Mouse (Mus musculus) limb, embryonic 12.5 days (tissue): ENCODE data around the gene Cdk4. TPM values are rescaled to one million over a fixed set of nuclear protein-coding genes. Genes with fewer than 3 reads are reported as not detected.
"Not testable (repeated sequence)": the region's sequence is repeated elsewhere in the genome, so short reads cannot be mapped to it uniquely, and the experiment has no call there.

Experiments used
- ATAC-seq: fragments of 200-750 bp; cut with Nextera tagmentation; 2 replicates; pipeline ENCODE4 v1.8.0; 2017; ENCODE audit warnings: low read depth, moderate TSS enrichment; ENCODE audit not compliant: insufficient number of reproducible peaks, insufficient read depth, low FRiP score, low TSS enrichment
- H3K27ac ChIP-seq: fragments of 300-500 bp; sonication (generic); 2 replicates; pipeline ENCODE4 v1.5.1; 2016; ENCODE audit warnings: mild to moderate bottlenecking, moderate library complexity
- H3K27me3 ChIP-seq: fragments of 300-500 bp; sonication (generic); 2 replicates; pipeline ENCODE4 v1.6.1; 2016; ENCODE audit warnings: mild to moderate bottlenecking, moderate library complexity
- H3K36me3 ChIP-seq: fragments of 300-500 bp; sonication (generic); 2 replicates; pipeline ENCODE4 v1.6.1; 2016; ENCODE audit warnings: mild to moderate bottlenecking, moderate library complexity
- H3K4me1 ChIP-seq: fragments of 300-500 bp; sonication (generic); replicated peaks from 2 replicates; pipeline ENCODE4 v1.6.1; 2016
- H3K4me2 ChIP-seq: fragments of 300-500 bp; sonication (generic); 2 replicates; pipeline ENCODE4 v1.6.1; 2016; ENCODE audit warnings: mild to moderate bottlenecking, moderate library complexity
- H3K4me3 ChIP-seq: fragments of 300-500 bp; sonication (generic); replicated peaks from 2 replicates; pipeline ENCODE4 v1.5.1; 2016; ENCODE audit warnings: mild to moderate bottlenecking
- H3K9ac ChIP-seq: fragments of 300-500 bp; sonication (generic); replicated peaks from 2 replicates; pipeline ENCODE4 v1.6.1; 2016; ENCODE audit warnings: mild to moderate bottlenecking, moderate library complexity
- H3K9me3 ChIP-seq: fragments of 300-500 bp; sonication (generic); 2 replicates; pipeline ENCODE4 v1.6.1; 2016; ENCODE audit warnings: mild to moderate bottlenecking, moderate library complexity
- WGBS: fragments of 180-500 bp; shearing (Covaris S2); methylation state at CpG from one replicate; pipeline ENCODE4 v1.1.7; 2016; 5-methylcytosine and 5-hydroxymethylcytosine counted together
- polyA plus RNA-seq: library from polyadenylated mRNA; unstranded; fragments of >200 nt; fragmentation: Nextera tagmentation; extraction: Ambion mirVana; gene quantifications from 2 replicates; pipeline ENCODE4 v1.2.1, GENCODE M21; 2016

The Cdk4 gene
- polyA plus RNA-seq, 1 experiment from 2014 or later = 2,376 TPM

- Histone ChIP-seq H3K4me1 (peaks cover 35% of the 10 kb centered on the region), H3K36me3 (peaks cover 44% of the 10 kb centered on the region), H3K27ac (no peak overlapping the region), H3K9ac (no peak overlapping the region), H3K27me3 (peaks cover 2% of the 10 kb centered on the region), H3K4me2 (no peak overlapping the region), H3K9me3 (no peaks in the 10 kb centered on the region), H3K4me3 (no peak overlapping the region; the same call in 1 of the 2 replicates)
- ATAC-seq = no peak
- 92% methylated on average over 14 of the region's 14 CpGs for WGBS
These were observed 3.2 kb downstream of the Cdk4 start for GRCm38 (mm10) chr10:127066519-127067018.

GRCm38 (mm10) chr10:127068360-127069038 lies 5.2 kb downstream of the Cdk4 start:
- no peak for ATAC-seq
- 80% methylated on average over 9 of the region's 9 CpGs for WGBS

DNA sequence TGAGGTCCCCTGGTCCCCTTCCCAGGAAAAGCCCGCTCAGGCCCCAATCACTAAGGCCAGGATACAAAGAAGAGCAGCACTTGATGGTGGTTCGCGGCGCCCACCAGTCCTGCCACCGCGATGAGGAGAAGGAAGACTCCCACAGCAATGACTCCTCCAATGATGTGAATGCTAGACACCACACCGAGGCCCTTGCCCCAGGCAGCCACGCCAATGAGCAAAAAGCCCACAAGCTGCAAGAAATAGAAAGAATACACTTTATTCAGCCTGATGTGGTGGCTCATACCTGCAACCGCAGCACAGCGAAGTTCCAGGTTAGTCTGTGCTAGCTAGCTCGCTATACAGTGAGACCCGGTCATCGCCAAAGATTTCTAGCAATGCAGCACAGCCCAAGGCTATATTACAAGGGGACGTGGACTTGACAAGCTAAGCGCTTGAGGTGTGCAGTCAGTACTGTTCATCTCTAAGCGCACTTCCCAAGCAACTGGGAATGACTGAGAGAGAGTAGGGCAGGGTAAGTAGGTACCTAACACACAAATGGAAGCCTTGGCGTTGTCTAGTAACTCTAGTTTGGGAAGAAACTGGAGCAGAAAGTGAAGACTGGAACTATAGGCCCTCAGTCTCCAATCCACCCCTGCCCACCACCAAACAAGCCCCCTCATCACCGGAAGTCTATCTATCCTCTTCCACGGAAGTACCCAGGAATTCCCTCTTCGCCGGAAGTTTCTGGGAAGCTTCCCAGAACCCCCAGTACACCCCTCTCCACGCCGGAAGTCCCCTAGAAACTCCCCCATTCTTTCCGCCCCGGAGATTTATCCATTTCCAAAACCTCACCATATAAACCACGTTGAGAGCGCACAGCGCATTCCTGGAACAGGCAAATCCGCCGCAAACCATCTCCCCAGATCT lies 6.2 kb downstream of the Cdk4 start:
- Histone ChIP-seq H3K4me3 (peak overlapping the region; percentile 64), H3K27me3 (no peaks in the 10 kb centered on the region; the same call in 1 of the 2 replicates), H3K9ac (peak overlapping the region; percentile 63), H3K36me3 (peaks cover 44% of the 10 kb centered on the region), H3K4me1 (peaks cover 35% of the 10 kb centered on the region), H3K4me2 (peak overlapping the region; percentile 83), H3K27ac (peak overlapping the region; percentile 90), H3K9me3 (no peaks in the 10 kb centered on the region)
- 10% methylated on average over 30 of the region's 30 CpGs for WGBS
- ATAC-seq = peak; percentile 54

More at GRCm38 (mm10) chr10:127068360-127069038, 5.2 kb downstream of the Cdk4 start:
- H3K4me2 ChIP-seq = peak overlapping the region; percentile 83
- peaks cover 35% of the 10 kb centered on the region for H3K4me1 ChIP-seq
- peak overlapping the region; percentile 63 for H3K9ac ChIP-seq
- H3K36me3 ChIP-seq = peaks cover 44% of the 10 kb centered on the region
- H3K4me3 ChIP-seq = peak overlapping the region; percentile 64
- H3K27ac ChIP-seq = peak overlapping the region; percentile 90; the same call in 1 of the 2 replicates
- H3K9me3 ChIP-seq = no peaks in the 10 kb centered on the region
- no peaks in the 10 kb centered on the region; the same call in 1 of the 2 replicates for H3K27me3 ChIP-seq

DNA sequence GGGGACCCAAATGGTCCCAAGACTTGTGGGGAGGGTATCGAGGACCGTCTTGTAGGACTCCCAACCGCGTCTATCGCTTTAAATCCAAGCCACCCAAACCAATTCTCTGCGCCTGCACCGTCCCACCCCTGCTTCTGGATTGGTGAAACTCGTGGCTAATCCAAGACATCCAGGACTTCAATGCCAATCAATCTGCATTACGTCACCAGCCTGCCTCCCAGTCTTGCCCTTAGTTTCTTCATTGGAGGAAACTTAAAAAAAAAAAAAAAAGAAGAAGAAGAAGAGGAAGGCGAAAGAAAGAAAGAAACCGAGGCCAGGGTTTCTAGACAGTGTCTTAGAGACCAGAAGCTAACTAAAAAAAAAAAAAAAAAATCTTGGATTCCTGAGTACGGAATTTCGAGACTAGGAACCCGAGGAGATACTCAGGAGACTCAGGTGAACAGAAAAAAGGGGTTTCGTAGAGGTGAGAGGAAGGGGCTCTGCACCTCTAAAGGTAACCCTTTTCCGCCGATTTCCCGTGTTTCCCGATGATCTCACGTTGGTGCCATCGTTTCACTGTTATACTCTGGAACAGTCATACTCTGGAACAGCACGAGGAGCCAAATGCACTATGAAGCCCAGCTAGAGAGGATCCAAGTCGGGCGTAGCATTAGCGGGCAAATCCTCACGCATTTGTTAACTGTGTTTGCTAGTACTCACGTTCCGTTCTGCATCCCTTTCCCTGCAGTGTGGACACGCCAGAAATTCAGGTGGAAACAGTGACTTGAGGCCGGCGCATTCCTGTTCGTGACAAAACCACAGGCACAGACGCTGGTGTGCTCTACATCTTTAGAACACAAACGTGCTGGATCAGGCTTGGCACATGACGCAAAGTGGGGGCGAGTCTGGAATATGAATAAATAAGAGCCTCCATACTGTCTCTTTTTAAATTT lies 7.1 kb downstream of the Cdk4 start, which contains the start of gene Tspan31:
Gene Tspan31 (minus strand): TSS at position 75 of the 932 bp plus-strand sequence.
- H3K9ac ChIP-seq = peak within 1 kb of the TSS; percentile 75
- peaks cover 35% of the 10 kb centered on the region for H3K36me3 ChIP-seq
- 2% methylated on average over 36 of the region's 36 CpGs for WGBS
- H3K27ac ChIP-seq = peak within 1 kb of the TSS; percentile 90
- peak within 1 kb of the TSS; percentile 93 for H3K4me2 ChIP-seq
- H3K4me1 ChIP-seq = peaks cover 27% of the 10 kb centered on the region
- peaks cover 9% of the 10 kb centered on the region for H3K27me3 ChIP-seq
- peak within 1 kb of the TSS; percentile 64 for H3K4me3 ChIP-seq
- no peaks in the 10 kb centered on the region for H3K9me3 ChIP-seq
- ATAC-seq = peak; percentile 88

DNA sequence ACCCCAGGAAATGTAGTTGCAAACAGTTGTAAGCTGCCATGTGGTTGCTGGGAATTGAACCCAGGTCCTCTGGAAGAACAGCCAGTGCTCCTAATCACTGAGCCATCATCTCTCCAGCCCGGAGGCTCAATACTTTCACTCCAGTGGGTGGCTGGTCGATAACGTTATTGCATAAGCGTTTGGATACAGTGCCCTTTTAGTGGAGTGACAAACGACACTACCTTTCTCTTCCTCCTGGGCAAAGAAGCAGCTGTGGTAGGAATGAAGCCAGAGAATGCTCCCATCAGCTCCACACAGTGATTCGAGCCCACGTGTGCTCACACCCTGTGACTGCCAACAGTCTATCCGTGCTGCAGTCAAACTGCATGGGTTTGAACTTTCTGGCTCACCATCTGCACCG lies 7.9 kb downstream of the Cdk4 start:
- WGBS = 78% methylated on average over 9 of the region's 9 CpGs
- peaks cover 27% of the 10 kb centered on the region for H3K36me3 ChIP-seq
- peaks cover 27% of the 10 kb centered on the region for H3K4me1 ChIP-seq
- peak overlapping the region; percentile 64 for H3K4me3 ChIP-seq
- no peak for ATAC-seq
- H3K27ac ChIP-seq = no peak overlapping the region
- peak overlapping the region; percentile 75; the same call in 1 of the 2 replicates for H3K9ac ChIP-seq
- H3K9me3 ChIP-seq = no peaks in the 10 kb centered on the region
- H3K4me2 ChIP-seq = peak overlapping the region; percentile 93
- H3K27me3 ChIP-seq = peaks cover 16% of the 10 kb centered on the region

GRCm38 (mm10) chr10:127072270-127072669 lies 8.9 kb downstream of the Cdk4 start:
- H3K4me2 ChIP-seq, H3K9ac ChIP-seq, H3K9me3 ChIP-seq, H3K27ac ChIP-seq, H3K4me3 ChIP-seq, ATAC-seq: not testable (repeated sequence)
- peaks cover 17% of the 10 kb centered on the region for H3K36me3 ChIP-seq
- H3K4me1 ChIP-seq = peaks cover 23% of the 10 kb centered on the region
- peaks cover 26% of the 10 kb centered on the region for H3K27me3 ChIP-seq
- WGBS = 87% methylated on average over 4 of the region's 4 CpGs

DNA sequence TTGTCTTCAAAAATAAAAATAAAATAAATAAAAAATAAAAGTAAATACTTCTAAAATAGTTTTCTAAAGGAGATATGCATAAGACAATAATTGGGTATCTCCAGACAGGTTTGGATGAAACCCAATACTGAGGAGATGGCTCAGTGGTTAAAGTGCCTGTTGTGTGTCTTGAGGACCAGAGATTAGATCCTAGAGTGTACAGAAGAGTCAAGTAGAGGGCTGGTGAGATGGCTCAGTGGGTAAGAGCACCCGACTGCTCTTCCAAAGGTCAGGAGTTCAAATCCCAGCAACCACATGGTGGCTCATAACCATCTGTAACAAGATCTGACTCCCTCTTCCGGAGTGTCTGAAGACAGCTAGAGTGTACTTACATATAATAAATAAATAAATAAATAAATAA lies 9.6 kb downstream of the Cdk4 start:
- not testable (repeated sequence) for H3K36me3 ChIP-seq, H3K4me3 ChIP-seq, H3K27ac ChIP-seq, H3K9ac ChIP-seq, H3K9me3 ChIP-seq, H3K4me2 ChIP-seq, ATAC-seq
- Histone ChIP-seq H3K4me1 (peaks cover 26% of the 10 kb centered on the region), H3K27me3 (peaks cover 32% of the 10 kb centered on the region)
- 93% methylated on average over 2 of the region's 2 CpGs for WGBS

DNA sequence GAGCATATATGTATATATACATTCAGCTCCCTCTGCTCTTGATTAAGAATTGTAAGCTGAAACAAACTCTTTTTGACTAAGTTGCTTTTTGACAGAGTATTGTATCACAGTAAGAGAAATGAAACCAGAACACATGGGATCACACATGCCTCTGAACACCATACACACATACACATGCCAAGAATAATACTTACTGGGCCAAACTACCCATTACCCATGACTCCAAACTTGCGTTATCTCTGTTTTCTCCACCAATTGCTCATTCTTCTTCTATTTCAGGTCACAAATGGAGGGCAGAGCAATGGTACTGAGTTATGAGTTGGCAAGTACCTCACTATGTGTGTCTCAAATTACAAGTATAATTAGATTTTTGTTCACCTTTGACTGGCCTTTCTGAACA lies 10.6 kb downstream of the Cdk4 start:
- Histone ChIP-seq H3K9ac (no peak overlapping the region), H3K36me3 (no peaks in the 10 kb centered on the region)
- WGBS = 89% methylated on average over 1 of the region's 1 CpGs

DNA sequence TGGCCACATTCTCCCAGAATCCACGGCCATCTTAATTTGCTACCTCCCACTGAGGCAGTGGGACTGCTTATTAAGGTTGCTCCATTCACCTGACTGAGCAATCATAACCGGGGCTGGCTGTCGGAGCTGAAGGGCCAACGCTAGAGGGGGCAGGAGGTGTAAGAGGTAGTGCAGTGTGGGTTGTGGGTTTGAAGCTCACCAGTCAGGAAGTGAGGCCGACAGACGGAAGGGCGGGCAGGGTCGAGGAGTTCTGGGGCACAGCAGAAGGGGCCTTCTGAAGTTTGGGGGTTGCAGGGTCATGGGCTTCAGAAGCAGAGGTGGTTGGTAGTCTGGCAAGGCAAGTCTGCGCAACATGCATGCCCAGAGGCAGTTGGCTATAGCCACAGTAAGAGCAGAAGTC lies 11.7 kb downstream of the Cdk4 start, which contains the start of gene Agap2:
Gene Agap2 (plus strand): TSS at position 205 of the 400 bp plus-strand sequence.
- WGBS = 67% methylated on average over 9 of the region's 9 CpGs
- Histone ChIP-seq H3K36me3 (no peaks in the 10 kb centered on the region), H3K9ac (no peak within 1 kb of the TSS), H3K27me3 (peaks cover 53% of the 10 kb centered on the region), H3K9me3 (no peaks in the 10 kb centered on the region), H3K4me3 (no peak within 1 kb of the TSS), H3K27ac (no peak within 1 kb of the TSS), H3K4me1 (peaks cover 31% of the 10 kb centered on the region), H3K4me2 (no peak within 1 kb of the TSS)
- ATAC-seq = no peak

More for the DNA sequence above, 10.6 kb downstream of the Cdk4 start:
- H3K4me1 ChIP-seq = peaks cover 23% of the 10 kb centered on the region
- no peaks in the 10 kb centered on the region for H3K9me3 ChIP-seq
- no peak overlapping the region for H3K27ac ChIP-seq
- H3K27me3 ChIP-seq = peaks cover 42% of the 10 kb centered on the region
- no peak overlapping the region for H3K4me3 ChIP-seq
- no peak for ATAC-seq
- H3K4me2 ChIP-seq = no peak overlapping the region

GRCm38 (mm10) chr10:127075651-127076050 lies 12.3 kb downstream of the Cdk4 start:
- peaks cover 36% of the 10 kb centered on the region for H3K4me1 ChIP-seq
- no peak overlapping the region for H3K27ac ChIP-seq
- H3K9me3 ChIP-seq = no peaks in the 10 kb centered on the region
- no peak overlapping the region for H3K4me2 ChIP-seq
- no peak for ATAC-seq
- no peak overlapping the region for H3K9ac ChIP-seq
- WGBS = 71% methylated on average over 8 of the region's 8 CpGs
- peaks cover 59% of the 10 kb centered on the region for H3K27me3 ChIP-seq
- H3K4me3 ChIP-seq = no peak overlapping the region
- H3K36me3 ChIP-seq = no peaks in the 10 kb centered on the region
